Mouse (Mus musculus) kidney, adult 2 months (tissue): ENCODE data around the gene Fubp1.

Source experiments
- CTCF ChIP-seq: fragments of 200-500 bp; conservative IDR thresholded peaks from 2 replicates; pipeline ENCODE4 v1.5.1; 2011; ENCODE audit warnings: low read depth, mild to moderate bottlenecking, control low read depth, low read length, moderate library complexity, mixed read lengths; ENCODE audit not compliant: insufficient read depth, insufficient read length
- POLR2A ChIP-seq: fragments of 200-500 bp; IDR thresholded peaks from one replicate; pipeline ENCODE4 v1.6.1; 2011; ENCODE audit warnings: low read depth, low read length, control low read depth

DNA sequence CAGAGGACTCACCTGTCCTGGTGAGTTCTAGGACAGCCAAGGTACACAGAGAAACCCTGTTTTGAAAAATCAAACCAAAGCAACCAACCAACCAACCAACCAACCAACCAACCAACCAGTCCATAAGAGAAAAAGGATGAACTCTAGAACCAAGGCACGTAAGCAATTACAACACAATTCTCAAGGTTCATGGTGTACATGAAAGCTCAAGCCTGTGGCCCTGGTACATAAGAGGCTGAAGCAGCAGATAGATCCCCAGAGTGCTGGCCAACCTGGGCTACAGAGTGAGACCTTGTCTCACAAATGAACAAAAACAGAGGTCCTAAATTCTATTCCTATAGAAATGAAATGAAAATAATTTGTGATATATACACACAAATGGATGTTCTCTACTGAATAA, 74.1 kb downstream of the Fubp1 start:
- TF ChIP-seq POLR2A: no peak
- no peak for TF ChIP-seq CTCF
